Mouse (Mus musculus) lung, embryonic 16.5 days (tissue): Measurements from ENCODE around the gene 4930518I15Rik. TPM values are rescaled to one million over a fixed set of nuclear protein-coding genes. Genes with fewer than 3 reads are reported as not detected.

Experiments
- ATAC-seq: fragments of 200-750 bp; cut with Nextera tagmentation; 2 replicates; pipeline ENCODE4 v1.8.0; 2017; ENCODE audit warnings: low read depth, mild to moderate bottlenecking, moderate library complexity
- H3K27ac ChIP-seq: fragments of 300-500 bp; sonication (generic); 2 replicates; pipeline ENCODE4 v1.5.1; 2014; ENCODE audit warnings: mild to moderate bottlenecking, control low read depth, low read length
- H3K27me3 ChIP-seq: fragments of 300-500 bp; sonication (generic); 2 replicates; pipeline ENCODE4 v1.6.1; 2014; ENCODE audit warnings: low read depth, low read length, mixed read lengths; ENCODE audit not compliant: control insufficient read depth, insufficient read depth
- H3K36me3 ChIP-seq: fragments of 300-500 bp; sonication (generic); 2 replicates; pipeline ENCODE4 v1.6.1; 2014; ENCODE audit warnings: low read length; ENCODE audit not compliant: control insufficient read depth, insufficient read depth
- H3K4me1 ChIP-seq: fragments of 300-500 bp; sonication (generic); replicated peaks from 2 replicates; pipeline ENCODE4 v1.6.1; 2014; ENCODE audit warnings: low read length, mixed read lengths; ENCODE audit not compliant: control insufficient read depth, insufficient read depth
- H3K4me2 ChIP-seq: fragments of 300-500 bp; sonication (generic); 2 replicates; pipeline ENCODE4 v1.6.1; 2014; ENCODE audit warnings: low read depth, low read length, control low read depth
- H3K4me3 ChIP-seq: fragments of 300-500 bp; sonication (generic); 2 replicates; pipeline ENCODE4 v1.5.1; 2014; ENCODE audit warnings: mild to moderate bottlenecking, low read length, control low read depth
- H3K9ac ChIP-seq: fragments of 300-500 bp; sonication (generic); 2 replicates; pipeline ENCODE4 v1.6.1; 2014; ENCODE audit warnings: low read length, control low read depth
- H3K9me3 ChIP-seq: fragments of 300-500 bp; sonication (generic); 2 replicates; pipeline ENCODE4 v1.6.1; 2016; ENCODE audit warnings: low read length; ENCODE audit not compliant: control insufficient read depth
- WGBS: fragments of 180-500 bp; shearing (Covaris S2); extraction: QIAGEN DNeasy Blood & Tissue Kit; methylation state at CpG from one replicate; pipeline ENCODE4 v1.1.7; 2014; 5-methylcytosine and 5-hydroxymethylcytosine counted together
- polyA plus RNA-seq: library from polyadenylated mRNA; unstranded; fragments of >200 nt; fragmentation: Nextera tagmentation; extraction: Ambion mirVana; gene quantifications from 2 replicates; pipeline ENCODE4 v1.2.1, GENCODE M21; 2015

4930518I15Rik gene
- polyA plus RNA-seq, 1 experiment from 2014 or later = 7.6 TPM

- peak overlapping the region; percentile 90 for H3K27ac ChIP-seq
- 50% methylated on average over 3 of the region's 3 CpGs for WGBS
Measured at GRCm38 (mm10) chr2:156815412-156815811, 42.3 kb downstream of the 4930518I15Rik start.

DNA sequence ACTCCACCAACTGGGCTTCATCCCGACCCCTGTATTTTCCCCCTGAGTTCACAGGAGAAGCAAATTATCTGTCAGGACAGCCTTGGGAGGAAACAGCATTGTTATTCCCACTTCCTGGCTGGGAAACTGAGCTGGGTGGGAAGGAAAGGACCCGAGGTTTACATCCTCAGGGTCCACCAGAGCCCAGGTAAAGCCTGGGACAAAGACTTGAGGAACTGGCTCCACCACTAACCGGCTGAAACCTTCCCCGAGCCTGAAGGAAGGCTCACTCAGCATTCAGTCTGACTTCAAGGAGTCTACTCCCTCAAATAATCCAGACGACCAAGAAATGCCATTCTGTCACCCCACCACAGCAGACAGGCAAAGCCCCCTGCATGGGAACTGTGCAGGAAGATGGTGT lies 42.9 kb downstream of the 4930518I15Rik start:
- no peaks in the 10 kb centered on the region for H3K27me3 ChIP-seq
- H3K36me3 ChIP-seq = no peaks in the 10 kb centered on the region
- ATAC-seq = peak; percentile 60
- peak overlapping the region; percentile 90 for H3K27ac ChIP-seq
- no peak overlapping the region for H3K4me3 ChIP-seq
- no peaks in the 10 kb centered on the region for H3K9me3 ChIP-seq
- 15% methylated on average over 5 of the region's 5 CpGs for WGBS
- H3K4me1 ChIP-seq = peaks cover 21% of the 10 kb centered on the region
- peak overlapping the region; percentile 18; the same call in 1 of the 2 replicates for H3K9ac ChIP-seq
- H3K4me2 ChIP-seq = 0 out of 2 replicates have a peak overlapping the region, but pooled peaks have one; percentile 10

More at GRCm38 (mm10) chr2:156815412-156815811, 42.3 kb downstream of the 4930518I15Rik start:
- Histone ChIP-seq H3K4me3 (no peak overlapping the region), H3K4me1 (peaks cover 21% of the 10 kb centered on the region), H3K36me3 (no peaks in the 10 kb centered on the region), H3K9me3 (no peaks in the 10 kb centered on the region), H3K27me3 (no peaks in the 10 kb centered on the region), H3K9ac (no peak overlapping the region; the same call in 1 of the 2 replicates), H3K4me2 (0 out of 2 replicates have a peak overlapping the region, but pooled peaks have one; percentile 10)
- ATAC-seq = peak; percentile 60; the same call in 1 of the 2 replicates

DNA sequence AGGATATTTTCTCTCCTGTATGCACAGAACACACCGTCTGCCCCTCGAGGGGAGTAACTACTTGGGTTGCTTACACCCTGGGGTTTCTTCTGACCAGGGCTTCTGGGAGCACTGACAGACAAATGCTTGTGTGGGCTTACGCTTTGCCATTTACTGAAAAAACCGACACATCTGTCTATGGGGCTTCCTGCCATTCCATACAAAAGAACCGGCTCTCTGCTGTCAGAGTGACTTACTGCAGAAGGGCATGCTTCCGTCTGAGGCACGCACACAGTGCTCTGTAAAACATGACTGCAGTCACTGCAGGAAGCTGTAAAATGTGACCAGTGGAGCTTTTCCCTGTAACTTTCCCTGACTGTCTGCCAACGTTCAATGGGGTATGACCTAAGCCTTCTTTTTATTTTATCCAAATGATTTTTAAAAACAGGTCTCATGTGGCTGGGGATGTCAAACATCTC lies 43.4 kb downstream of the 4930518I15Rik start:
- H3K4me2 ChIP-seq = 0 out of 2 replicates have a peak overlapping the region, but pooled peaks have one; percentile 6
- WGBS = 9% methylated on average over 8 of the region's 8 CpGs
- peak; percentile 70 for ATAC-seq

GRCm38 (mm10) chr2:156811556-156811955 lies 46.2 kb downstream of the 4930518I15Rik start:
- no peaks in the 10 kb centered on the region for H3K9me3 ChIP-seq
- 59% methylated on average over 5 of the region's 5 CpGs for WGBS
- H3K4me1 ChIP-seq = peaks cover 21% of the 10 kb centered on the region

More for the DNA sequence above, 43.4 kb downstream of the 4930518I15Rik start:
- H3K4me1 ChIP-seq = peaks cover 21% of the 10 kb centered on the region
- H3K9me3 ChIP-seq = no peaks in the 10 kb centered on the region
- no peaks in the 10 kb centered on the region for H3K36me3 ChIP-seq
- H3K27me3 ChIP-seq = no peaks in the 10 kb centered on the region
- H3K9ac ChIP-seq = 0 out of 2 replicates have a peak overlapping the region, but pooled peaks have one; percentile 17
- H3K4me3 ChIP-seq = no peak overlapping the region
- H3K27ac ChIP-seq = peak overlapping the region; percentile 90

DNA sequence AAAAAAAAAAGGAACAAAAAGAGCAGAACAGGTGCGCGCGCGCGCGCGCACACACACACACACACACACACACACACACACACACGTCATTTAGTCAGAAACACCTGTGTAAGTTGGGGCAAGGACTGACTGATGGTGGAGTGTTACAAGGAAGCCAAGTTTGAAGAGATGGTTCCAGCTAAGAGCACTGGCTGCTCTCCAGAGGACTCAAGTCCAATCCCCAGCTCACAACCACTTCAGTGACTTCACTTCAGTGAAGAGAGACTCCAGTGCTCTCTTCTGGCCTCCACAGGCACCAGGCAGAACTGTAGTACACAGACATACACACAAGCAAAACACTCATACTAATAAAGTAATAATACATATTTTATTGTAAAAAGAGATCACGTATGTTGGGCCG lies 47.0 kb downstream of the 4930518I15Rik start:
- 90% methylated on average over 10 of the region's 10 CpGs for WGBS

More at GRCm38 (mm10) chr2:156811556-156811955, 46.2 kb downstream of the 4930518I15Rik start:
- Histone ChIP-seq H3K36me3 (no peaks in the 10 kb centered on the region), H3K27ac (no peak overlapping the region), H3K27me3 (no peaks in the 10 kb centered on the region), H3K4me3 (no peak overlapping the region), H3K4me2 (no peak overlapping the region), H3K9ac (no peak overlapping the region)
- no peak for ATAC-seq

DNA sequence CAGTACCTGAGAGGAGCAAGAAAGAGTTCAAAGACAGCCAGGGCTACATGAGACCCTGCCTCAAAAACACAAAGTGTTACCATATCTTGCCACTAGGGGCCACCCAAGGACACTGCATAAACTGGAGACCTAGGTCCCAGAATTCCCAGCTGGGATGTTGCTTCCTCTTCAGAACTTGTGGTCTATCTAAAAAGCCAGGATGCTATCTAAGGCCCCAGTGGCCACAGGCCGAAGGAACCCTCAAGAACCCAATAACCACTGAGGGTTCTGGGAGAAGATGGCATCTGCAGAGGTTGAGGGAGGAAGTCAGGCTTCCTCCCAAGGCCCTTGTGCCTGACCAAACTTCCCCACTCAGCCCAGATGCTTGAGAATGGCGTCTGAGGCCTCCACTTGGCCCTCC lies 48.2 kb downstream of the 4930518I15Rik start:
- no peak overlapping the region for H3K4me3 ChIP-seq
- ATAC-seq = peak; percentile 48; the same call in 1 of the 2 replicates
- no peak overlapping the region for H3K27ac ChIP-seq
- no peaks in the 10 kb centered on the region for H3K9me3 ChIP-seq
- H3K4me1 ChIP-seq = peaks cover 6% of the 10 kb centered on the region
- no peaks in the 10 kb centered on the region for H3K27me3 ChIP-seq
- no peak overlapping the region for H3K9ac ChIP-seq
- no peaks in the 10 kb centered on the region for H3K36me3 ChIP-seq
- WGBS = 29% methylated on average over 2 of the region's 2 CpGs
- H3K4me2 ChIP-seq = no peak overlapping the region

More for the DNA sequence above, 47.0 kb downstream of the 4930518I15Rik start:
- H3K4me2 ChIP-seq = no peak overlapping the region
- H3K27ac ChIP-seq = no peak overlapping the region
- H3K9ac ChIP-seq = no peak overlapping the region
- H3K9me3 ChIP-seq = no peaks in the 10 kb centered on the region
- no peaks in the 10 kb centered on the region for H3K27me3 ChIP-seq
- no peak overlapping the region for H3K4me3 ChIP-seq
- ATAC-seq = no peak
- peaks cover 18% of the 10 kb centered on the region for H3K4me1 ChIP-seq
- H3K36me3 ChIP-seq = no peaks in the 10 kb centered on the region

DNA sequence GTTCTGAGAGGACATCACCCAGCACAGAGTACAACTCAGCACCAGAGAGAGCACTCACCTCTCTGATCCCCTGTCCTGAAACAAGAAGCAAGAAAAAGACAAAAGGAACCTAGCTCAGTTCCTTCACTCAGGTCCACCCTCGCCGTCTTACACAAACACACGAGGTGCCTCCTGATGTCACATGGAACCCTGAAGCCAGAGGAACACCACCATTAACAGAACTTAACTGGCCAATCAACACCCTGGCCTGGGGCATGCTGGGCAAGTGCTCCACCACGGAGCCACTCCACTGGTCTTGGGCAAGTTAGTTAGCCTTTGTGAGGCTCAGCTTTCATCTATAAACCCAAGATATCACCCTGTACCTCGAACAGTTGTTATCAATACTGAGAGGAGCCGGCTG lies 50.9 kb downstream of the 4930518I15Rik start:
- Histone ChIP-seq H3K9ac (no peak overlapping the region), H3K27me3 (no peaks in the 10 kb centered on the region), H3K36me3 (no peaks in the 10 kb centered on the region), H3K9me3 (no peaks in the 10 kb centered on the region), H3K4me2 (no peak overlapping the region), H3K4me3 (no peak overlapping the region), H3K27ac (no peak overlapping the region), H3K4me1 (no peaks in the 10 kb centered on the region)
- ATAC-seq = no peak
- WGBS = 54% methylated on average over 6 of the region's 6 CpGs

Other genes starting within 250 kb of the 4930518I15Rik start
- 59.1 and 66.4 TPM in 2 replicates for gene Dlgap4, start 244.2 kb downstream of the 4930518I15Rik start, polyA plus RNA-seq
- 371 and 400 TPM in 2 replicates for gene Myl9, start 82.5 kb downstream of the 4930518I15Rik start, polyA plus RNA-seq
- 43.9 and 47.7 TPM in 2 replicates for gene Tgif2, start 17.9 kb downstream of the 4930518I15Rik start, polyA plus RNA-seq
- 164 and 170 TPM in 2 replicates for gene Rab5if, start 5.2 kb upstream of the 4930518I15Rik start, polyA plus RNA-seq
- gene Sla2, start 29.2 kb upstream of the 4930518I15Rik start, polyA plus RNA-seq = 0.63 and 2.0 TPM in 2 replicates
- gene Ndrg3, start 134.1 kb upstream of the 4930518I15Rik start, polyA plus RNA-seq = 44.6 and 53.4 TPM in 2 replicates
- 38.8 and 40.0 TPM in 2 replicates for gene Dsn1, start 149.2 kb upstream of the 4930518I15Rik start, polyA plus RNA-seq
- 4.0 and 4.1 TPM in 2 replicates for gene Soga1, start 221.3 kb upstream of the 4930518I15Rik start, polyA plus RNA-seq
- not detected in 2 replicates for gene Tldc2, start 229.1 kb upstream of the 4930518I15Rik start, polyA plus RNA-seq